Mouse (Mus musculus) ZHBTc4 (cell line): ENCODE results near the gene Rsph4a.
A peak's percentile ranks its signal among the peaks of the same experiment; 100 is the strongest.
"Not testable (repeated sequence)": the region's sequence is repeated elsewhere in the genome, so short reads cannot be mapped to it uniquely, and the experiment has no call there.

ENCODE experiments used
- DNase-seq: peaks from one replicate; pipeline ENCODE4 v3.0.0-alpha.2; 2011; ENCODE audit warnings: low read depth, low spot score

The Rsph4a gene

GRCm38 (mm10) chr10:33904530-33905481 is at the start of gene Rsph4a:
Rsph4a (plus strand) TSS chr10:33905111.
- DNase-seq, result peak; percentile 93

- DNase-seq, result no peak
These were observed 47.5 kb upstream of the Rsph4a start, which contains the start of gene Sult3a1 for GRCm38 (mm10) chr10:33857421-33857820. Sult3a1 (plus strand) TSS chr10:33857721.

DNA sequence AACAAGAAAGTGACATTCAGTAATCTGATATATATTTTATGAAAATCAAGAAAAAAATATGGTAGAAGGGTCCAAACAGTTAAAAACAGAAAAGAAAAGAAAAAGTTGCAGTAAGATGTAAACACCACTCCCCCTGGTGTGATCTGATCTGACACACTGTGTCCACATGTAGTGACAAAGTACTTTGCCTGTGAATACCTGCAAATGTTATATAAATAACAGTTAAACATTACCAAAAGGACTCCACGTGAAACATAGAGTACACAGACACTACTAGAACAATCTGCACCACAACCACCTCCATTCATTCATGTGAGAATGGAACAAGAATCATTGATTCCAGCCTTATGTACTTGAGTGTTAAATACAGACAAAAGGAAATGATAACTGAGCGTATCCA is 38.9 kb upstream of the Rsph4a start:
- DNase-seq, result no peak

GRCm38 (mm10) chr10:33870441-33870840 is 34.5 kb upstream of the Rsph4a start:
- peak; percentile 51 for DNase-seq

- no peak for DNase-seq
These were observed 32.1 kb upstream of the Rsph4a start for GRCm38 (mm10) chr10:33872672-33873398.

DNA sequence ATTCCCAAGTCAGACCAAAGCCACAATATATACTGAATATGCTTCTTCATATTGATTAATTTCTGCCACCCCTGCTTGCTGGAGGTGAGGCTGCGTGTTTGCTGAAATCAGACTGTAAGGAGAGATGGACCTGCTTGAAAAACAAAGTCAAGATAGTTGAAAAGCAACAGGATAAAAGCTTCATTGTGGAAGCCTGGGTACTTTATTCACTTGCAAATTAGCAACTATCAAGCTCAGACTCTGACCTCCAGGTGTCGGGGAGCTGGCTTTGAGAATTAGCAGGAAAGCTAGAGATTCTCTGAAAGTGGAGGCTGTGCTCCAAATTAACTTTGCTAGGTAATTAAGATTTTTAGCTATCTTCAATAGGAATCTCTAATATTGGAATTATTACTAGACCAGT is 22.5 kb upstream of the Rsph4a start:
- DNase-seq, result peak; percentile 71

- DNase-seq, result not testable (repeated sequence)
These were observed 3.4 kb upstream of the Rsph4a start for GRCm38 (mm10) chr10:33901520-33901919.

DNA sequence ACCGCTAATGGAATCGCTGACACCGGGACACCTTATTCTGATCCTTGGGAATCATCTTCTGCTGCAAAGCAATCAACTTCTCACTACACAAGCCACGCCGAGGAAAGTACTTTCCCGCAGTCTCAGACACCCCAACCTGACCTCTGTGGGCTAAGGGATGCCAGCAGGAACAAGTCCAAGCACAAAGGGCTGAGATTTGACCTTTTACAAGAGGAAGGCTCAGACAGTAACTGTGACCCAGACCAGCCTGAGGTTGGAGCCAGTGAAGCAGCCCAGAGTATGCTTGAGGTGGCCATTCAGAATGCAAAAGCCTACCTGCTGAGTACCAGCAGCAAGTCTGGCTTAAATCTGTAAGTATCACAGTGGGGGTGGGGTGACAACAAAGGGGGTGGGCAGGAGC is 578 bp downstream of the Rsph4a start:
- DNase-seq, result peak; percentile 70

DNA sequence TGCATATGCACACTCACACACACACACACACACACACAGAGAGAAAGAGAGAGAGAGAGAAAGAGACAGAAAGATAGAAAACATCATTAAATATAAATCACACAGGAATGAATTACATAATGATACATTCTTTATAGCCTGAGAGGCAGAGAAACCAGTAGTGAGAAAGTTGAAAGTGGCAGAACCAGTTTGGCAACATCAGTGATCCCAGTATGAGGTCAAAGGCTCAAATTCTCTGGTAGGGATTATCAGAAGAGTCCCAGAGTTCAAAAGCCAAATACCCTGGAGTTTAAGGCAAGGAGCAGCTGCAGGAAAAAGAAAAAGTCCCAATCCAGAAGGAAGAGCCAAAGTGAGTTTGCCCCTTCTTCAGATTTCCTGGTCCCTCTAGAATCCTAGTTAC is 35.8 kb downstream of the Rsph4a start:
- DNase-seq, result no peak

GRCm38 (mm10) chr10:33945390-33945789 is 40.5 kb downstream of the Rsph4a start:
- no peak for DNase-seq

DNA sequence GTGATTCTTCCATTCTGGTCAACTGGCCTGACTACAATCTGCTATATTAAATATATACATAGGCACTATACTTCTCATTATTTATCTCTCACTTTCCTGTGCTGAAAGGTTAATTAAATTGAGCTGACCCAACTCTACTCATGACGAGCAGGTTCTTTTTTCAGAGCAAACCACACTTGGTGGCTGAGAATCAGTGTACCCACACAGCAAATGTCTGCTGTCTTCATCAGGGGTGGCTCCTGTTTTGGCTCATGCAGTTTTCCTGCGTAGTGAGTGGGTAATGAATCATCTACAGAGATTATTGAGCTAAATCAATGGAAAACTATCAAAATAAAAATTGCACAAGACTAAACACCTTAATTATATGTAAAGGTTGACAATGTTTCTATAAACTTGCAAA is 41.4 kb downstream of the Rsph4a start:
- no peak for DNase-seq

- peak; percentile 87 for DNase-seq
These were observed 46.1 kb downstream of the Rsph4a start, which contains the start of gene Zup1 for GRCm38 (mm10) chr10:33950803-33951583. Zup1 (minus strand) TSS chr10:33951269.

DNA sequence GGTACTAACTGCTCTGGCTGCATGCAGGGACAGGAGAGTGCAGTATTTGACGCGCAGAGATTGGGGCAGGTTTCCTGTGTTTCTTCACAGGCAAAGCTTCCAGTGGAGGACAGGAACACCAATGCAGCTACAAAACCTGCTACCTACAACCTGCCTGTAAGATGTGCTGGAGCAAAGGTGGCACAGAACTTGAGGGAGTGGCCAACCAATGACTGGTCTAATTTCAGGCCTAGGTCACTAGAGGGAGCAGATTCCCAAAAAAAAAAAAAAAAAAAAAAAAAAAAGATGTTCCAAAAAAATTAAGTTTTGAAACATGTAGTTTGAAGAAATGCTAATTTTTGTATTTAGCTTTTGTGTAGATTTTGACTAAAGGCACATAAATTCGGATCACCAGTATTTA is 47.6 kb downstream of the Rsph4a start:
- DNase-seq, result peak; percentile 31
